Mouse (Mus musculus) myocyte (in vitro differentiated cells): ENCODE measurements around the gene Itih1. TPM values are rescaled to one million over a fixed set of nuclear protein-coding genes. Genes with fewer than 3 reads are reported as not detected.

Source experiments
- H3K27me3 ChIP-seq: one replicate; pipeline ENCODE4 v1.6.1; 2011; ENCODE audit not compliant: control insufficient read depth, insufficient read depth, insufficient read length
- H3K36me3 ChIP-seq: one replicate; pipeline ENCODE4 v1.6.1; 2011; ENCODE audit not compliant: control insufficient read depth, insufficient read depth
- H3K4me2 ChIP-seq: one replicate; pipeline ENCODE4 v1.6.1; 2011; ENCODE audit warnings: low read depth, control low read depth
- H3K4me3 ChIP-seq: one replicate; pipeline ENCODE4 v1.5.1; 2011; ENCODE audit warnings: mild to moderate bottlenecking, control low read depth, moderate library complexity
- H3K79me2 ChIP-seq: one replicate; pipeline ENCODE4 v1.6.1; 2011; ENCODE audit not compliant: control insufficient read depth, insufficient read depth
- H3ac ChIP-seq: one replicate; pipeline ENCODE4 v1.6.1; 2011; ENCODE audit not compliant: control insufficient read depth, insufficient read length
- CEBPB ChIP-seq: IDR thresholded peaks from 2 replicates; pipeline ENCODE4 v1.6.1; 2011; ENCODE audit warnings: mild to moderate bottlenecking, moderate library complexity; ENCODE audit not compliant: poor library complexity, insufficient read depth, severe bottlenecking
- E2F4 ChIP-seq: IDR thresholded peaks from one replicate; pipeline ENCODE4 v1.6.1; 2011; ENCODE audit warnings: mild to moderate bottlenecking, control low read depth, moderate library complexity; ENCODE audit not compliant: insufficient read depth
- MAX ChIP-seq: IDR thresholded peaks from one replicate; pipeline ENCODE4 v1.6.1; 2011; ENCODE audit warnings: low read depth, mild to moderate bottlenecking, control low read depth
- MYOD1 ChIP-seq, 3 experiments: IDR thresholded peaks; one replicate each; pipeline ENCODE4 v1.6.1; 2011; ENCODE audit warnings: control low read depth in 2 of 3, low read depth in 2 of 3, mild to moderate bottlenecking in 2 of 3, moderate library complexity in 1 of 3; ENCODE audit not compliant: insufficient read length in 2 of 3, control insufficient read depth in 1 of 3
- MYOG ChIP-seq, 3 experiments: IDR thresholded peaks; one replicate each; pipeline ENCODE4 v1.6.1; 2011; ENCODE audit warnings: control low read depth in 2 of 3, low read depth in 2 of 3, mild to moderate bottlenecking in 2 of 3; ENCODE audit not compliant: insufficient read length in 2 of 3, control insufficient read depth in 1 of 3, insufficient read depth in 1 of 3
- POLR2A ChIP-seq: IDR thresholded peaks from one replicate; pipeline ENCODE4 v1.6.1; 2011; ENCODE audit warnings: low read depth, mild to moderate bottlenecking, control low read depth, moderate library complexity; ENCODE audit not compliant: insufficient read length
- POLR2AphosphoS2 ChIP-seq: IDR thresholded peaks from one replicate; pipeline ENCODE4 v1.6.1; 2011; ENCODE audit warnings: low read depth, control low read depth; ENCODE audit not compliant: insufficient read length
- REST ChIP-seq: IDR thresholded peaks from one replicate; pipeline ENCODE4 v1.6.1; 2011; ENCODE audit warnings: mild to moderate bottlenecking, control low read depth, moderate library complexity; ENCODE audit not compliant: insufficient read depth, insufficient read length
- SRF ChIP-seq: IDR thresholded peaks from one replicate; pipeline ENCODE4 v1.6.1; 2011; ENCODE audit warnings: low read depth; ENCODE audit not compliant: control insufficient read depth, insufficient read length
- TCF12 ChIP-seq: IDR thresholded peaks from one replicate; pipeline ENCODE4 v1.6.1; 2011; ENCODE audit warnings: mild to moderate bottlenecking, control low read depth; ENCODE audit not compliant: poor library complexity, insufficient read depth, severe bottlenecking
- TCF3 ChIP-seq: IDR thresholded peaks from one replicate; pipeline ENCODE4 v1.6.1; 2011; ENCODE audit warnings: low read depth, control low read depth; ENCODE audit not compliant: insufficient read length
- USF1 ChIP-seq: IDR thresholded peaks from one replicate; pipeline ENCODE4 v1.6.1; 2011; ENCODE audit warnings: low read depth, mild to moderate bottlenecking, control low read depth, moderate library complexity
- polyA plus RNA-seq: library from polyadenylated mRNA; unstranded; fragments of >200 nt; fragmentation: generic; extraction: Trizol; gene quantifications from one replicate; pipeline ENCODE4 v1.2.1, GENCODE M21; 2012; ENCODE audit warnings: missing spikeins

The Itih1 gene
- polyA plus RNA-seq, 1 experiment = 0.02 TPM

- Histone ChIP-seq H3K4me3 (no peak within 1 kb of the TSS), H3K36me3 (no peaks in the 10 kb centered on the region), H3K79me2 (no peaks in the 10 kb centered on the region), H3ac (no peak within 1 kb of the TSS), H3K4me2 (no peak within 1 kb of the TSS), H3K27me3 (no peaks in the 10 kb centered on the region)
- TF ChIP-seq USF1 (no peak), TCF3 (no peak), POLR2AphosphoS2 (no peak), MAX (no peak), SRF (no peak), CEBPB (no peak), E2F4 (no peak), TCF12 (no peak), POLR2A (no peak), MYOG (IDR thresholded peaks at IDR 0.05; ENCODE audit: control insufficient read depth in 1 of 3, insufficient read depth in 1 of 3, insufficient read length in 2 of 3, low read depth in 2 of 3) (no peak), MYOD1 (IDR thresholded peaks at IDR 0.05; ENCODE audit: control insufficient read depth in 1 of 3, insufficient read length in 2 of 3, low read depth in 2 of 3) (no peak), REST (no peak)
Measured at GRCm38 (mm10) chr14:30923375-30924105, 19.5 kb downstream of the Itih1 start, which contains the start of gene Itih3. Gene Itih3, minus strand, starts transcription at chr14:30923760.

DNA sequence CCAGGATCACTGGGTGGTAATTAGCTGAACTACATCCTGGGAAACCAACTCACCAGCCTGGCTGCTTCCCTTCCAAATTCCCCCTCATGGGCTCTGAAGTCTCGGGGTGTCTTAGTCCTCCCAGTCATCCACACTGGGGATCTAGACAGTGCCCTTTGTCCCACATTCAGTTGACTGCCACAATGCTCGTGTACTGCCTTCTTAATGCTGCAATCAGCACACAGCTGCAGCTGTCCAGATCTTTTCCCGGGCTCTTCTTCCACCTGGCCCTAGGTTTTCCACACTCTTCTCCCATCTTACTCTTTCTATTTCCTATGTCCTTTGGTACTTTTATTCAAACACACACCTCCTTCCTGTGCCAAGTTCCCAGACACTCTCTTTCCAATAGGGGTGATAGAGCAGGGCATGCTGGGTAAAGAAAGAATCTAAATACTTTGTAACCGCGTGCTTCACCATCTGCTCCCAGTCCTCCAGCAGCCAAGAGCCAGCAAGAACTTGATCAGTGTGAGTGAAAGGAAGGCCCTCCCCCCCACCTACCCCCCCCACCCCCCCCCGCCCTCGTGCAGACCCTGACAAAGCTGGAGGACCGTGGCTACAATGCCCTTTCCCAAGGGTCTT lies 20.9 kb downstream of the Itih1 start:
- Histone ChIP-seq H3ac (no peak overlapping the region), H3K4me2 (no peak overlapping the region), H3K27me3 (no peaks in the 10 kb centered on the region), H3K36me3 (no peaks in the 10 kb centered on the region), H3K4me3 (no peak overlapping the region), H3K79me2 (no peaks in the 10 kb centered on the region)
- TF ChIP-seq TCF3 (no peak), MYOG (IDR thresholded peaks at IDR 0.05; ENCODE audit: control insufficient read depth in 1 of 3, insufficient read depth in 1 of 3, insufficient read length in 2 of 3, low read depth in 2 of 3) (no peak), E2F4 (no peak), SRF (no peak), REST (no peak)

GRCm38 (mm10) chr14:30916516-30916915 lies 26.6 kb downstream of the Itih1 start:
- Histone ChIP-seq H3K4me3 (no peak overlapping the region), H3K36me3 (no peaks in the 10 kb centered on the region), H3ac (no peak overlapping the region), H3K27me3 (no peaks in the 10 kb centered on the region), H3K4me2 (no peak overlapping the region), H3K79me2 (no peaks in the 10 kb centered on the region)
- TF ChIP-seq E2F4 (no peak), MAX (no peak), POLR2AphosphoS2 (no peak), USF1 (no peak), MYOG (IDR thresholded peaks at IDR 0.05; ENCODE audit: control insufficient read depth in 1 of 3, insufficient read depth in 1 of 3, insufficient read length in 2 of 3, low read depth in 2 of 3) (no peak), CEBPB (no peak), REST (no peak), MYOD1 (IDR thresholded peaks at IDR 0.05; ENCODE audit: control insufficient read depth in 1 of 3, insufficient read length in 2 of 3, low read depth in 2 of 3) (no peak), SRF (no peak)

GRCm38 (mm10) chr14:30913404-30913803 lies 29.7 kb downstream of the Itih1 start:
- H3K27me3 ChIP-seq = no peaks in the 10 kb centered on the region
- H3ac ChIP-seq = no peak overlapping the region
- H3K4me3 ChIP-seq = no peak overlapping the region
- no peaks in the 10 kb centered on the region for H3K79me2 ChIP-seq
- H3K36me3 ChIP-seq = no peaks in the 10 kb centered on the region
- no peak overlapping the region for H3K4me2 ChIP-seq
- no peak for TF ChIP-seq SRF
- no peak for TF ChIP-seq MYOG (IDR thresholded peaks at IDR 0.05; ENCODE audit: control insufficient read depth in 1 of 3, insufficient read depth in 1 of 3, insufficient read length in 2 of 3, low read depth in 2 of 3)
- TF ChIP-seq MAX = no peak
- no peak for TF ChIP-seq MYOD1 (IDR thresholded peaks at IDR 0.05; ENCODE audit: control insufficient read depth in 1 of 3, insufficient read length in 2 of 3, low read depth in 2 of 3)
- no peak for TF ChIP-seq POLR2A
- TF ChIP-seq REST = no peak
- TF ChIP-seq CEBPB = no peak
- no peak for TF ChIP-seq TCF12
- no peak for TF ChIP-seq USF1
- TF ChIP-seq POLR2AphosphoS2 = no peak
- TF ChIP-seq TCF3 = no peak
- TF ChIP-seq E2F4 = no peak
